In genomic region chr13:55190121-55190868, GRCm38 (mm10) we compare ENCODE assay signal across 8 mouse cellular contexts. TPM values are rescaled to one million over a fixed set of nuclear protein-coding genes. Genes with fewer than 3 reads are reported as not detected.
DNase-seq lines count a peak whose midpoint lies in the region; ATAC-seq and TF ChIP-seq lines count a peak whose summit lies in the region.

No protein-coding gene starts in this region.

- H3K9ac ChIP-seq in kidney, embryonic 14.5 days (ENCODE audit: low read depth, low read length), result peak overlapping the region; percentile 64
- H3K9ac ChIP-seq in liver, adult 2 months (ENCODE audit: low read depth, low read length), result peak overlapping the region; percentile 71

- peak overlapping the region; percentile 3 for H3ac ChIP-seq in myocyte (ENCODE audit: control insufficient read depth, insufficient read length)

- peak; percentile 98 for ATAC-seq in kidney, embryonic 14.5 days (ENCODE audit: low FRiP score, low TSS enrichment)

- no peaks in the 10 kb centered on the region for H3K27me3 ChIP-seq in kidney, embryonic 14.5 days (ENCODE audit: control insufficient read depth, insufficient read depth, low read length)
- H3K27me3 ChIP-seq in liver, adult 2 months (ENCODE audit: control insufficient read depth, insufficient read depth, low read length), result no peaks in the 10 kb centered on the region
- no peaks in the 10 kb centered on the region for H3K27me3 ChIP-seq in myocyte (ENCODE audit: control insufficient read depth, insufficient read depth, insufficient read length)
- H3K27me3 ChIP-seq in splenic B cell, adult 2 months (ENCODE audit: control insufficient read depth, insufficient read depth, low read length, poor library complexity, severe bottlenecking), result no peaks in the 10 kb centered on the region

- peak overlapping the region; percentile 78 for H3K27ac ChIP-seq in bone marrow macrophage, adult 2 months (ENCODE audit: insufficient read depth, low read depth, low read length)
- peak overlapping the region; percentile 77 for H3K27ac ChIP-seq in embryonic fibroblast, embryonic 13.5 days (ENCODE audit: insufficient read depth, low read length)
- H3K27ac ChIP-seq in kidney, embryonic 14.5 days (ENCODE audit: low read depth, low read length), result peak overlapping the region; percentile 96
- H3K27ac ChIP-seq in liver, adult 2 months (replicated peaks; ENCODE audit: insufficient read depth, low read depth, low read length), result peak overlapping the region; percentile 95

- peak; percentile 91 to 92 for DNase-seq in B cell, adult 2 months
- peak; percentile 96 for DNase-seq in heart, adult 9 months (ENCODE audit: low spot score in 2 of 2)
- peak; percentile 96 for DNase-seq in liver, adult 2 months (ENCODE audit: extremely low read depth, low read depth, low spot score)
- DNase-seq in splenic B cell, adult 2 months (ENCODE audit: low read depth, low spot score), result peak; percentile 93

- peaks cover 9% of the 10 kb centered on the region for H3K4me1 ChIP-seq in bone marrow macrophage, adult 2 months (ENCODE audit: control insufficient read depth, insufficient read depth, low read length)
- no peaks in the 10 kb centered on the region for H3K4me1 ChIP-seq in embryonic fibroblast, embryonic 13.5 days (ENCODE audit: control insufficient read depth, insufficient read depth, low read length)
- peaks cover 6% of the 10 kb centered on the region; the same call in 1 of the 2 replicates for H3K4me1 ChIP-seq in kidney, embryonic 14.5 days (ENCODE audit: control insufficient read depth, insufficient read depth, low read length)
- peaks cover 6% of the 10 kb centered on the region; the same call in 1 of the 2 replicates for H3K4me1 ChIP-seq in liver, adult 2 months (ENCODE audit: control insufficient read depth, insufficient read depth, low read length)

- no peaks in the 10 kb centered on the region for H3K79me2 ChIP-seq in liver, adult 2 months (ENCODE audit: control insufficient read depth, insufficient read depth, low read length)
- H3K79me2 ChIP-seq in myocyte (ENCODE audit: control insufficient read depth, insufficient read depth), result no peaks in the 10 kb centered on the region

- H3K36me3 ChIP-seq in kidney, embryonic 14.5 days (ENCODE audit: control insufficient read depth, insufficient read depth, low read length), result no peaks in the 10 kb centered on the region
- H3K36me3 ChIP-seq in liver, adult 2 months (ENCODE audit: control insufficient read depth, insufficient read depth, low read length), result no peaks in the 10 kb centered on the region
- H3K36me3 ChIP-seq in myocyte (ENCODE audit: control insufficient read depth, insufficient read depth), result no peaks in the 10 kb centered on the region
- H3K36me3 ChIP-seq in splenic B cell, adult 2 months (ENCODE audit: control insufficient read depth, insufficient read depth, low read length, poor library complexity, severe bottlenecking), result no peaks in the 10 kb centered on the region

- TF ChIP-seq CTCF in bone marrow macrophage, adult 2 months (IDR thresholded peaks at IDR 0.05; ENCODE audit: low read depth, low read length), result no peak
- peak; percentile 40; the same call in 1 of the 2 replicates for TF ChIP-seq CTCF in embryonic fibroblast, embryonic 13.5 days (IDR thresholded peaks at IDR 0.05; ENCODE audit: borderline replicate concordance, insufficient read depth, low read length)
- TF ChIP-seq CTCF in liver, adult 2 months (IDR thresholded peaks at IDR 0.05; ENCODE audit: low read depth, low read length), result peak; percentile 76

- H3K4me3 ChIP-seq in bone marrow macrophage, adult 2 months (ENCODE audit: insufficient read depth, low read length), result peak overlapping the region; percentile 75
- H3K4me3 ChIP-seq in embryonic fibroblast, embryonic 13.5 days (ENCODE audit: insufficient read depth, low read length), result peak overlapping the region; percentile 34
- peak overlapping the region; percentile 47 for H3K4me3 ChIP-seq in kidney, embryonic 14.5 days (ENCODE audit: low read length)
- peak overlapping the region; percentile 53 for H3K4me3 ChIP-seq in liver, adult 2 months (ENCODE audit: insufficient read depth, low read depth, low read length)
- peak overlapping the region; percentile 45 for H3K4me3 ChIP-seq in myocyte

- no peak for TF ChIP-seq POLR2A in bone marrow macrophage, adult 2 months (IDR thresholded peaks at IDR 0.05; ENCODE audit: borderline replicate concordance, low read depth, low read length)
- peak; percentile 81 for TF ChIP-seq POLR2A in embryonic fibroblast, embryonic 13.5 days (IDR thresholded peaks at IDR 0.05; ENCODE audit: low read depth, low read length)
- peak; percentile 87 for TF ChIP-seq POLR2A in liver, adult 2 months (IDR thresholded peaks at IDR 0.05; ENCODE audit: extremely low read depth, insufficient read depth, low read length)
- peak; percentile 92 for TF ChIP-seq POLR2A in myocyte (IDR thresholded peaks at IDR 0.05; ENCODE audit: insufficient read length, low read depth)

- no peaks in the 10 kb centered on the region for H3K9me3 ChIP-seq in kidney, embryonic 14.5 days (ENCODE audit: control insufficient read depth, low read length)

- 2% methylated on average over 34 of the region's 34 CpGs for WGBS in kidney, embryonic 14.5 days
- 1% methylated on average over 34 of the region's 34 CpGs for WGBS in liver, adult 2 months

- H3K4me2 ChIP-seq in kidney, embryonic 14.5 days (replicated peaks; ENCODE audit: low read depth, low read length), result peak overlapping the region; percentile 54
- peak overlapping the region; percentile 97 for H3K4me2 ChIP-seq in myocyte (ENCODE audit: low read depth)

TF ChIP-seq in myocyte, 11 proteins besides CTCF, POLR2A, EP300 and RAD21:
- TF ChIP-seq POLR2AphosphoS2 (IDR thresholded peaks at IDR 0.05; ENCODE audit: insufficient read length, low read depth), result peak; percentile 90
- TF ChIP-seq MYOG (IDR thresholded peaks at IDR 0.05; ENCODE audit: control insufficient read depth in 1 of 3, insufficient read depth in 1 of 3, insufficient read length in 2 of 3, low read depth in 2 of 3), result peak in 1 of 3 experiments; percentile 3
- peak; percentile 92 for TF ChIP-seq MAX (IDR thresholded peaks at IDR 0.05; ENCODE audit: low read depth)
- TF ChIP-seq USF1 (IDR thresholded peaks at IDR 0.05; ENCODE audit: low read depth), result peak; percentile 89
- TF ChIP-seq SRF (IDR thresholded peaks at IDR 0.05; ENCODE audit: control insufficient read depth, insufficient read length, low read depth), result peak; percentile 59
- peak in 2 of 3 experiments; percentile 41 to 60 for TF ChIP-seq MYOD1 (IDR thresholded peaks at IDR 0.05; ENCODE audit: control insufficient read depth in 1 of 3, insufficient read length in 2 of 3, low read depth in 2 of 3)
- no peak for TF ChIP-seq REST (IDR thresholded peaks at IDR 0.05; ENCODE audit: insufficient read depth, insufficient read length)
- TF ChIP-seq E2F4 (IDR thresholded peaks at IDR 0.05; ENCODE audit: insufficient read depth), result no peak

RNA-seq across cellular contexts. Expression of gene Nsd1, which starts 19.3 kb away (rescaled TPM):
- 51.0 and 51.4 TPM in 2 replicates for polyA plus RNA-seq in bone marrow macrophage, adult 2 months (2012; ENCODE audit: insufficient read depth, insufficient read length, missing spikeins)
- polyA plus RNA-seq in embryonic fibroblast, embryonic 13.5 days (2011; ENCODE audit: insufficient read length, low read depth, missing spikeins), result 73.9 and 86.2 TPM in 2 replicates
- polyA plus RNA-seq in kidney, embryonic 14.5 days (2014; fragmentation: Nextera tagmentation; extraction: Ambion mirVana), result 71.2 and 93.6 TPM in 2 replicates
- total RNA-seq in liver, adult 2 months (2014; rRNA removed), result 45.4 TPM in 2 replicates
- polyA plus RNA-seq in liver, adult 2 months (2012; rRNA removed), result 8.0 and 8.9 TPM in 2 replicates
- polyA plus RNA-seq in myocyte (2012; fragmentation: generic; extraction: Trizol), result 10.2 TPM

RNA-seq across cellular contexts. Expression of gene Fgfr4, which starts 37.9 kb away (rescaled TPM):
- not detected in 2 replicates for polyA plus RNA-seq in bone marrow macrophage, adult 2 months (2012; ENCODE audit: insufficient read depth, insufficient read length, missing spikeins)
- polyA plus RNA-seq in embryonic fibroblast, embryonic 13.5 days (2011; ENCODE audit: insufficient read length, low read depth, missing spikeins), result not detected in 2 replicates
- polyA plus RNA-seq in kidney, embryonic 14.5 days (2014; fragmentation: Nextera tagmentation; extraction: Ambion mirVana), result 9.9 and 14.9 TPM in 2 replicates
- 6.6 and 16.9 TPM in 2 replicates for total RNA-seq in liver, adult 2 months (2014; rRNA removed)
- polyA plus RNA-seq in liver, adult 2 months (2012; rRNA removed), result 49.9 and 52.4 TPM in 2 replicates
- 6.6 TPM for polyA plus RNA-seq in myocyte (2012; fragmentation: generic; extraction: Trizol)

RNA-seq across cellular contexts. Expression of gene Gm17617, which starts 56.9 kb away (rescaled TPM):
- polyA plus RNA-seq in bone marrow macrophage, adult 2 months (2012; ENCODE audit: insufficient read depth, insufficient read length, missing spikeins), result not detected in 2 replicates
- polyA plus RNA-seq in embryonic fibroblast, embryonic 13.5 days (2011; ENCODE audit: insufficient read length, low read depth, missing spikeins), result not detected in 2 replicates
- polyA plus RNA-seq in kidney, embryonic 14.5 days (2014; fragmentation: Nextera tagmentation; extraction: Ambion mirVana), result not detected in 2 replicates
- not detected in 2 replicates for total RNA-seq in liver, adult 2 months (2014; rRNA removed)
- not detected in 2 replicates for polyA plus RNA-seq in liver, adult 2 months (2012; rRNA removed)
- not detected for polyA plus RNA-seq in myocyte (2012; fragmentation: generic; extraction: Trizol)

Comparison
In these comparisons a context has a peak if more than half of its experiments do, and no peak if none do; other contexts are left out.
1. Peak in every context shown above with its lines: DNase-seq, ATAC-seq, H3K4me3 ChIP-seq and H3K27ac ChIP-seq.